Mouse (Mus musculus) B cell, adult 2 months (primary cell): ENCODE measurements around the gene Lyl1.

ENCODE experiments used
- DNase-seq, 2 experiments: peaks; one replicate each; pipeline ENCODE4 v3.0.0; 2022

The Lyl1 gene

GRCm38 (mm10) chr8:84703466-84704249 is 2.4 kb downstream of the Lyl1 start:
- DNase-seq, result peak; percentile 56 to 57

GRCm38 (mm10) chr8:84704356-84704755 is 3.1 kb downstream of the Lyl1 start:
- DNase-seq, result peak; percentile 86 to 88

- peak; percentile 64 to 67 for DNase-seq
Measured at GRCm38 (mm10) chr8:84704867-84705831, 3.9 kb downstream of the Lyl1 start.

- no peak for DNase-seq
Measured at GRCm38 (mm10) chr8:84705960-84706359, 4.7 kb downstream of the Lyl1 start.

- peak; percentile 37 for DNase-seq
Measured at GRCm38 (mm10) chr8:84706610-84707266, 5.5 kb downstream of the Lyl1 start.

GRCm38 (mm10) chr8:84707267-84707883 is 6.1 kb downstream of the Lyl1 start:
- DNase-seq, result peak; percentile 73 to 77

- peak; percentile 25 to 33 for DNase-seq
Measured at GRCm38 (mm10) chr8:84708071-84708541, 6.8 kb downstream of the Lyl1 start.

- peak; percentile 92 to 93 for DNase-seq
Measured at GRCm38 (mm10) chr8:84708774-84709475, 7.7 kb downstream of the Lyl1 start.

- DNase-seq, result no peak
Measured at GRCm38 (mm10) chr8:84709931-84710330, 8.7 kb downstream of the Lyl1 start.

- DNase-seq, result no peak
Measured at GRCm38 (mm10) chr8:84711312-84711711, 10.1 kb downstream of the Lyl1 start.

GRCm38 (mm10) chr8:84711933-84712758 is 10.9 kb downstream of the Lyl1 start:
- DNase-seq, result no peak

GRCm38 (mm10) chr8:84712759-84713120 is 11.5 kb downstream of the Lyl1 start:
- no peak for DNase-seq

GRCm38 (mm10) chr8:84713381-84713780 is 12.1 kb downstream of the Lyl1 start:
- DNase-seq, result no peak

- no peak for DNase-seq
Measured at GRCm38 (mm10) chr8:84714161-84714560, 12.9 kb downstream of the Lyl1 start.

- DNase-seq, result no peak
Measured at GRCm38 (mm10) chr8:84715893-84716468, 14.7 kb downstream of the Lyl1 start.

- DNase-seq, result no peak
Measured at GRCm38 (mm10) chr8:84716790-84717189, 15.5 kb downstream of the Lyl1 start.

- DNase-seq, result no peak
Measured at GRCm38 (mm10) chr8:84718476-84718875, 17.2 kb downstream of the Lyl1 start.

GRCm38 (mm10) chr8:84718959-84719690 is 17.9 kb downstream of the Lyl1 start:
- no peak for DNase-seq

GRCm38 (mm10) chr8:84722530-84722849 is 21.2 kb downstream of the Lyl1 start:
- no peak for DNase-seq
